Mouse (Mus musculus) stomach, postnatal 0 days (tissue): ENCODE measurements at regions not wholly inside any gene's neighbourhood (a gene's known extent, or its start where the extent isn't known, plus 50 kb on each side); places are given as distances from the start of the nearest gene placed in this dataset.

Source experiments
- ATAC-seq: fragments of 200-750 bp; cut with Nextera tagmentation; 2 replicates; pipeline ENCODE4 v1.8.0; 2017; ENCODE audit not compliant: low FRiP score, low TSS enrichment
- DNase-seq: peaks from one replicate; pipeline ENCODE4 v3.0.0-alpha.2; 2016; ENCODE audit warnings: low spot score
- H3K27ac ChIP-seq: fragments of 300-500 bp; sonication (generic); replicated peaks from 2 replicates; pipeline ENCODE4 v1.5.1; 2014; ENCODE audit warnings: mild to moderate bottlenecking, control low read depth
- H3K27me3 ChIP-seq: fragments of 300-500 bp; sonication (generic); 2 replicates; pipeline ENCODE4 v1.6.1; 2014; ENCODE audit warnings: low read length; ENCODE audit not compliant: control insufficient read depth, insufficient read depth
- H3K36me3 ChIP-seq: fragments of 300-500 bp; sonication (generic); 2 replicates; pipeline ENCODE4 v1.6.1; 2014; ENCODE audit warnings: low read length, mixed read lengths; ENCODE audit not compliant: control insufficient read depth, insufficient read depth
- H3K4me1 ChIP-seq: fragments of 300-500 bp; sonication (generic); replicated peaks from 2 replicates; pipeline ENCODE4 v1.6.1; 2014; ENCODE audit warnings: antibody characterized with exemption; ENCODE audit not compliant: control insufficient read depth, insufficient read depth
- H3K4me2 ChIP-seq: fragments of 300-500 bp; sonication (generic); replicated peaks from 2 replicates; pipeline ENCODE4 v1.6.1; 2014; ENCODE audit warnings: low read depth, mild to moderate bottlenecking, control low read depth, moderate library complexity
- H3K4me3 ChIP-seq: fragments of 300-500 bp; sonication (generic); 2 replicates; pipeline ENCODE4 v1.5.1; 2014; ENCODE audit warnings: low read depth, low read length, control low read depth
- H3K9ac ChIP-seq: fragments of 300-500 bp; sonication (generic); 2 replicates; pipeline ENCODE4 v1.6.1; 2014; ENCODE audit warnings: mild to moderate bottlenecking, low read length, control low read depth, mixed read lengths
- H3K9me3 ChIP-seq: fragments of 300-500 bp; sonication (generic); 2 replicates; pipeline ENCODE4 v1.6.1; 2016; ENCODE audit warnings: low read length; ENCODE audit not compliant: control insufficient read depth
- CTCF ChIP-seq: IDR thresholded peaks from 2 replicates; pipeline ENCODE4 v1.5.1; 2016; ENCODE audit warnings: antibody characterized with exemption, low read depth, mild to moderate bottlenecking, moderate library complexity
- EP300 ChIP-seq: optimal IDR thresholded peaks from 2 replicates; pipeline ENCODE3; 2016; ENCODE audit warnings: antibody characterized with exemption
- WGBS: fragments of 180-500 bp; shearing (Covaris S2); extraction: QIAGEN DNeasy Blood & Tissue Kit; methylation state at CpG from one replicate; pipeline ENCODE4 v1.1.7; 2014; 5-methylcytosine and 5-hydroxymethylcytosine counted together

DNA sequence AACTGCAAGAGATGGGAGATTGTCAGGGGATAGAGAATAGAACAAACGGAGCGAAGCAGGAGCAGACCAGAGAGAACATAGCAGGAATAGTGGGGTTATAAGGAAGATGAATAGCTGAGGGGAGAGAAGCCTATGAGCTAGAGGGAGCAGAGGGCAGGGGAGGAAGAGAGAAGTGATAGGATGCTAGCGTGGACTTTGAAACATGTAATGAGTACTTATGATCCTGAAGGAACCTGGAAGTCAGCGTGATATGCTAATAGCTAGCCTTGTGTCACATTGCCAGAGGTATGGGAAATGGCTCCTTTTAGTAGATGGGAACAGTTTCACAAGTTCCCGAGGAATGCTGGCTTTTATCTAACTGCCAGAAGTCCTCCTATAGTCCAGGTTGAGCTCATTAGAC is 51.8 kb downstream of the Calml3 start:
- TF ChIP-seq CTCF: no peak
- no peak for TF ChIP-seq EP300
- no peak overlapping the region for H3K27ac ChIP-seq
- no peaks in the 10 kb centered on the region for H3K27me3 ChIP-seq
- no peak overlapping the region for H3K4me3 ChIP-seq
- peaks cover 6% of the 10 kb centered on the region; the same call in 1 of the 2 replicates for H3K4me1 ChIP-seq
- 84% methylated on average over 5 of the region's 5 CpGs for WGBS
- no peak overlapping the region for H3K4me2 ChIP-seq
- ATAC-seq (no peak), DNase-seq (no peak)
- H3K36me3 ChIP-seq: no peaks in the 10 kb centered on the region
- no peak overlapping the region for H3K9ac ChIP-seq
- no peaks in the 10 kb centered on the region for H3K9me3 ChIP-seq

DNA sequence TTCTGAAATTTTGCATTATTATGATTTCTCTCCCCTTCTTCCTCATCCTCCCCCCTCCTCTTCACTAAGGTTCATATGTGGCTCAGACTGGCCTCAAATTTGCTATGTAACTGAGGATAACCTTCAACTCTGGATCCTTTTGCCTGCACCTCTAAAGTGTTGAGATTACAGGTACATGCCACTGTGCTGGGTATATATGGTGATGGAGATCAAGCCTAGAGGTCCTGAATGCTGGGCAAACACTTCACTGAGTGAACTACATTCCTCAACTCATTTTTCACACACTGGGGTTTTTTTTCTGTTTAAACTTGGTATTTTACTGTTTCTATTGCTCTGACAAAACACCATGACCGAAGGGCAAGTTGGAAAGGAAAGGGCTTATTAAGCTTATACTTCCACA is 52.9 kb downstream of the Calml3 start:
- Histone ChIP-seq H3K4me1 (peaks cover 9% of the 10 kb centered on the region; the same call in 1 of the 2 replicates), H3K4me3 (no peak overlapping the region), H3K27me3 (no peaks in the 10 kb centered on the region), H3K27ac (peak overlapping the region; percentile 25), H3K9me3 (no peaks in the 10 kb centered on the region), H3K36me3 (no peaks in the 10 kb centered on the region), H3K4me2 (no peak overlapping the region), H3K9ac (no peak overlapping the region)
- no peak for DNase-seq
- WGBS: 53% methylated on average over 1 of the region's 1 CpGs
- ATAC-seq: no peak
- TF ChIP-seq CTCF (no peak), EP300 (no peak)

DNA sequence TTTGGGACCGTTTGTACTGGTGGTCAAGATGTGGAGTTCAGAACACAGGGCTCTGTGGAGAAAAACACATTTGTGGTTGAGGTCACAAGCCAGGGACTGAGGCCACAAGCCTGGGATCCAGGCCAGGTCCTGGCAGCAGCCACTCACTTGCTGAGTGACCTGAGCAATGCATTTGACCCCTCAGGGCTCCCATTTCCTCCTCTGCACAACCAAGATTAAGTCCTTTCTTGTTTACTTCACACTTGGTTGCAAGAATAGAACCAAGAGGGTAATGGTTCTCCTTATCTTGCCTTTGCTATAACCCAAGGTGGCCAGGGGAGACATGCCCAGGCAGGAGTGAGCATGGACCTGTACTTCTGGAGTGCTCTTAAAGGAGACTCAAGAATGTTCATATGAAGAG is 53.4 kb downstream of the Calml3 start:
- Histone ChIP-seq H3K4me1 (peaks cover 9% of the 10 kb centered on the region; the same call in 1 of the 2 replicates), H3K4me2 (no peak overlapping the region), H3K9ac (no peak overlapping the region), H3K9me3 (no peaks in the 10 kb centered on the region), H3K4me3 (no peak overlapping the region), H3K36me3 (no peaks in the 10 kb centered on the region), H3K27me3 (no peaks in the 10 kb centered on the region), H3K27ac (peak overlapping the region; percentile 25)
- TF ChIP-seq CTCF (no peak), EP300 (no peak)
- WGBS: 35% methylated on average over 1 of the region's 1 CpGs
- ATAC-seq (peak; percentile 51), DNase-seq (peak; percentile 36)

DNA sequence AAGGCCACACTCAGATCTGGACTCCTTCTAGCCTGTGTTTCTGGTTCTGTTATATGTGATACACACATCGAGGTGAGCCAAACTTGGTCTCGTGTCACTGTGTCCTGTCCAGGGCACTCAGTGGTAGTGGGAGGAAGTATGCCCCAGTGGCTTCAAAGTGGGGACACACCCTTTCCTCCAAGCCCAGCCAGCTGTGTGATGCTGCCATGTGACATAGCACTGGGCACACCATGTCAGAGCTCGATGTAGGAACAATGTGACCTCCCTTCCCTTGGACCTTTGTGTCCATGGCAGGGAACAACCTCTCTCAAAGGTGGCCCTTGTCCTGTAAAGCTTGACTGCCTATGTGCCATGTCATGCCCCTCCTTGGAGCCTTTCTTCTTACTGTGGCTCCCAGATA is 54.5 kb downstream of the Calml3 start:
- Histone ChIP-seq H3K9me3 (no peaks in the 10 kb centered on the region), H3K36me3 (no peaks in the 10 kb centered on the region), H3K9ac (no peak overlapping the region), H3K4me2 (no peak overlapping the region), H3K4me1 (peaks cover 9% of the 10 kb centered on the region; the same call in 1 of the 2 replicates), H3K4me3 (no peak overlapping the region), H3K27me3 (no peaks in the 10 kb centered on the region), H3K27ac (no peak overlapping the region)
- ATAC-seq: peak; percentile 47; the same call in 1 of the 2 replicates
- WGBS: 69% methylated on average over 3 of the region's 3 CpGs
- DNase-seq: no peak
- no peak for TF ChIP-seq EP300
- TF ChIP-seq CTCF: no peak

DNA sequence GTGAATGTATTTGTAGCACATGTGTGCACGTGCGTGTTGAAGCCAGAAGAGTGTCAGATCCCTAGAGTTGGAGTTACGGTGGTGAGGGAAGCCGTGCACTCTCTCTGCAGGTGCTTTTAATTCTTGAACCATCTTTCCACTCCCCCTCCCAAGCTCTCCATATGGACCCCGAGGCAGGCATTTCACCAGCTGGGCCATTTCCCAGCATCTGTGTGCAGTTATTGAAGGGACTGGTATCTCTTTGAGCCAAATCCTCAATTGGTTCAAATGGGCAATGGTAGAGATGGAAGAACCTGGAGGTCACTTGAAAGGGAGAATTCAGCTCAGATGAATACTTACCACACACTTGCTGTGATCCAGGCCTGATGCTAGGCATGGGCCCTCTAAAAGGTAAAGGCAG is 55.3 kb downstream of the Calml3 start:
- Histone ChIP-seq H3K4me3 (no peak overlapping the region), H3K9ac (no peak overlapping the region), H3K4me1 (peaks cover 9% of the 10 kb centered on the region; the same call in 1 of the 2 replicates), H3K27me3 (no peaks in the 10 kb centered on the region), H3K9me3 (no peaks in the 10 kb centered on the region), H3K27ac (no peak overlapping the region), H3K36me3 (no peaks in the 10 kb centered on the region), H3K4me2 (no peak overlapping the region)
- no peak for ATAC-seq
- WGBS: 83% methylated on average over 5 of the region's 5 CpGs
- TF ChIP-seq CTCF (no peak), EP300 (no peak)
- no peak for DNase-seq

DNA sequence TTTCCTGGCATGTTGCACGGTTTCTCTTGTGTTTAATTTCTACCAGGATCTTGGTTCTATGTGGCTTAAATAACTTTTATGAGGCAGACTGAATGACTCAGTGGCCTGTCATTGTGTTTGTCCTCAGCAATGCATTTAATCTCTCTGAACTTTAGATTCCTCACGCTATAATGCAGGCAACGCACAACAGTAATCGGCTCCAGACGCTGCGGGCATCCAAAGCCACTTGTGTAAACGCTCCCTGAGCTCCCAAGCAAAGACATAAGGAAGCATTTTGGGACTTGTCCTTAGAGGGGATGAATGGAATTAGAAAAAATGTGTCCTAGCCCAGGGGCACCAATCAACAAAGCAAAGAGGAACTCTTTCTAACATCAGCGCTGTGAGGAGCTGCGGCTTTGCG is 57.6 kb downstream of the Calml3 start:
- DNase-seq: no peak
- 28% methylated on average over 10 of the region's 10 CpGs for WGBS

More for the DNA sequence above, 57.6 kb downstream of the Calml3 start:
- peaks cover 14% of the 10 kb centered on the region for H3K4me1 ChIP-seq
- no peak; the same call in 1 of the 2 replicates for ATAC-seq
- no peak overlapping the region for H3K9ac ChIP-seq
- no peak overlapping the region for H3K4me3 ChIP-seq
- no peak for TF ChIP-seq CTCF
- no peaks in the 10 kb centered on the region for H3K36me3 ChIP-seq
- H3K27ac ChIP-seq: peak overlapping the region; percentile 65
- no peaks in the 10 kb centered on the region for H3K9me3 ChIP-seq
- H3K4me2 ChIP-seq: no peak overlapping the region
- no peaks in the 10 kb centered on the region for H3K27me3 ChIP-seq
